Mouse (Mus musculus) lung, postnatal 14 days (tissue): ENCODE data around the gene Shmt1.
A peak's percentile ranks its signal among the peaks of the same experiment; 100 is the strongest.

Source experiments
- DNase-seq: peaks from one replicate; pipeline ENCODE4 v3.0.0; 2021

Shmt1 gene

GRCm38 (mm10) chr11:60790472-60790871 lies 21.0 kb downstream of the Shmt1 start:
- no peak for DNase-seq

- peak; percentile 19 for DNase-seq
Observed at GRCm38 (mm10) chr11:60787595-60787994, 23.9 kb downstream of the Shmt1 start.

GRCm38 (mm10) chr11:60784179-60784922 lies 27.2 kb downstream of the Shmt1 start:
- no peak for DNase-seq

GRCm38 (mm10) chr11:60779673-60780189 lies 31.8 kb downstream of the Shmt1 start:
- peak; percentile 17 for DNase-seq

- DNase-seq: no peak
Observed at GRCm38 (mm10) chr11:60777801-60778370, 33.6 kb downstream of the Shmt1 start.

- peak; percentile 80 for DNase-seq
Observed at GRCm38 (mm10) chr11:60776829-60777740, 34.4 kb downstream of the Shmt1 start, which contains the start of the genes Top3a and Smcr8. Top3a (minus strand) TSS chr11:60777365. Smcr8 (plus strand) TSS chr11:60777524.

GRCm38 (mm10) chr11:60776107-60776828 lies 35.2 kb downstream of the Shmt1 start:
- DNase-seq: no peak

GRCm38 (mm10) chr11:60775578-60775977 lies 35.9 kb downstream of the Shmt1 start:
- no peak for DNase-seq

GRCm38 (mm10) chr11:60774841-60775240 lies 36.7 kb downstream of the Shmt1 start:
- DNase-seq: no peak

- no peak for DNase-seq
Observed at GRCm38 (mm10) chr11:60774158-60774689, 37.3 kb downstream of the Shmt1 start.

- no peak for DNase-seq
Observed at GRCm38 (mm10) chr11:60772161-60772560, 39.4 kb downstream of the Shmt1 start.

- DNase-seq: no peak
Observed at GRCm38 (mm10) chr11:60770776-60771175, 40.7 kb downstream of the Shmt1 start.

GRCm38 (mm10) chr11:60769322-60769721 lies 42.2 kb downstream of the Shmt1 start:
- no peak for DNase-seq

- DNase-seq: no peak
Observed at GRCm38 (mm10) chr11:60766969-60767368, 44.5 kb downstream of the Shmt1 start.

- no peak for DNase-seq
Observed at GRCm38 (mm10) chr11:60761681-60762080, 49.8 kb downstream of the Shmt1 start.

- no peak for DNase-seq
Observed at GRCm38 (mm10) chr11:60755570-60755969, 55.9 kb downstream of the Shmt1 start.

GRCm38 (mm10) chr11:60740321-60740720 lies 71.2 kb downstream of the Shmt1 start:
- no peak for DNase-seq
